Mouse (Mus musculus): ENCODE data around the gene Ifi35. TPM values are rescaled to one million over a fixed set of nuclear protein-coding genes. Genes with fewer than 3 reads are reported as not detected.
"Not testable (repeated sequence)": the region's sequence is repeated elsewhere in the genome, so short reads cannot be mapped to it uniquely, and the experiment has no call there.

Ifi35 gene
- polyA plus RNA-seq, 1 experiment, result 2.6 TPM

DNA sequence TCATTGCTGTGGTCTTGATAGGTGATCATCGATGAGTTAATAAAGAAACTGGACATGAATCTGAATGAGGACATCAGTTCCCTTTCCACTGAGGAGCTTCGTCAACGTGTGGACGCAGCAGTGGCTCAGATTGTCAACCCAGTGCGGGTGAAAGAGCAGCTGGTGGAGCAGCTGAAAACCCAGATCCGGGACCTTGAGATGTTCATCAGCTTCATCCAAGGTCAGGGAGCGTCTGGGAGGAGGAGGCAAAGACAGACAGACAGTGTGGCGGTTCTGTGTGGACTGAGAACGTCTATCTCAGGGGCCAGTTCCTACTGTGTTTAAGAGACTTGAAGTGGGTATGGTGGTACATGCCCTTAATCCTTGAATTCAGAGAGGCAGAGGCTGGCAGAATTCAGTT lies 16.9 kb upstream of the Ifi35 start:
- TF ChIP-seq POLR2A (IDR thresholded peaks at IDR 0.05; ENCODE audit: borderline replicate concordance, extremely low read depth, insufficient read depth, insufficient read length, poor library complexity, severe bottlenecking) (no peak), CTCF (IDR thresholded peaks at IDR 0.05; ENCODE audit: borderline replicate concordance, extremely low read depth, insufficient read depth, insufficient read length) (no peak)
- DNase-seq (ENCODE audit: low read depth), result no peak

DNA sequence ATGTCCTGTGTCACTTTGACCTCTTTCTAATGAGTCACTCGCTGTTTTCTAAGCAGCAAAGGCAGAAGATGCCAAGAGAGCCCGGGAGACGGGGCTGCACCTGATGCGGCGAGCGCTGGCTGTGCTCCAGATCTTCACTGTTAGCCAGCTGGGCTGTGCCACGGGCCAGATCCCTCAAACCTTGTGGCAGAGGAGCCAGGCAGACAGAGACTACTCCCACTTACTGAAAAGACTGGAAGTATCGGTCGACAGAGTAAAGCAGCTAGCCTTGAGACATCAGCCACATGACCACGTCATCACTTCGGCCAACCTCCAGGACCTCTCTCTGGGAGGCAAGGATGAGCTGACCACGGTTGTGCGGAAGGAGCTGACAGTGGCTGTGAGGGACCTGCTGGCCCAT lies 14.8 kb upstream of the Ifi35 start:
- DNase-seq (ENCODE audit: low read depth), result peak; percentile 26
- TF ChIP-seq CTCF (IDR thresholded peaks at IDR 0.05; ENCODE audit: borderline replicate concordance, extremely low read depth, insufficient read depth, insufficient read length) (no peak), POLR2A (IDR thresholded peaks at IDR 0.05; ENCODE audit: borderline replicate concordance, extremely low read depth, insufficient read depth, insufficient read length, poor library complexity, severe bottlenecking) (no peak)

DNA sequence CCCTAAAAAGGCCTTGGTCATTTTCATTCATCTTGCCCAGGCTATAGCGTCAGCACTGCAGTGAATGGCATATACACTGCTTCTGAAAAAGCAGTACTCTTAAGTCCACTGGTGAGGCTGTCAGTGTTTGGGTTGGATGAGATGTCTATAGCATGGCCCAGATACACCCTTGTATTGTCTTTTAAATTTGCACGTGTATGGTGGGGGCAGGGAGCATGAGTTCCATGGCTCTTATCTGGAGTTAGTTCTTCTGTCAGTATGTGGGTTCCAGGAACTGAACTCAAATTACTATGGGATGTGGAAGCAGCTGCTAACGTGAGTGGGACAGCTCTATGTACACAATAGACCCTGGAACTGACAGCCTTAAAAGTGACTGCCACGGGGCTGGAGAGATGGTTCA lies 12.4 kb upstream of the Ifi35 start:
- TF ChIP-seq CTCF (IDR thresholded peaks at IDR 0.05; ENCODE audit: borderline replicate concordance, extremely low read depth, insufficient read depth, insufficient read length) (no peak), POLR2A (IDR thresholded peaks at IDR 0.05; ENCODE audit: borderline replicate concordance, extremely low read depth, insufficient read depth, insufficient read length, poor library complexity, severe bottlenecking) (no peak)
- DNase-seq (ENCODE audit: low read depth), result no peak

DNA sequence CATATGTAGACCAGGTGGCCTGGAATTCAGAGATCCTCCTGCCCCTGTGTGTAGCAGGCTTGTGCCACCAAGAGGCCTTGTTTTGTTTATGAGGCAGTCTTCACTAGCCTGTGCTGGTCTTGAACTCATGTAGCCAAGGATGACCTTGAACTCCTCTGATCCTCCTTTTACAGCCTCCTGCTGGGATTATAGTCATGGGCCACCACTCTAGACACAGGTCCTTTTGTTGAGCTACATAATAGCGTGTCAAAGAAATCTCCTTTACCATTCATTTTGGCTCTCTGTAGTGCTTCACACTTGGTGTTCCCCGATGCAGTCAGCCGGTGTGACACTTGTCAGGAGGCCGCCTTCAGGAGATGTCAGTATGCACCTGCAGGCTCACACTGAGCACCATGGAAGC lies 11.3 kb upstream of the Ifi35 start:
- TF ChIP-seq POLR2A (IDR thresholded peaks at IDR 0.05; ENCODE audit: borderline replicate concordance, extremely low read depth, insufficient read depth, insufficient read length, poor library complexity, severe bottlenecking) (no peak), CTCF (IDR thresholded peaks at IDR 0.05; ENCODE audit: borderline replicate concordance, extremely low read depth, insufficient read depth, insufficient read length) (no peak)
- no peak for DNase-seq (ENCODE audit: low read depth)

DNA sequence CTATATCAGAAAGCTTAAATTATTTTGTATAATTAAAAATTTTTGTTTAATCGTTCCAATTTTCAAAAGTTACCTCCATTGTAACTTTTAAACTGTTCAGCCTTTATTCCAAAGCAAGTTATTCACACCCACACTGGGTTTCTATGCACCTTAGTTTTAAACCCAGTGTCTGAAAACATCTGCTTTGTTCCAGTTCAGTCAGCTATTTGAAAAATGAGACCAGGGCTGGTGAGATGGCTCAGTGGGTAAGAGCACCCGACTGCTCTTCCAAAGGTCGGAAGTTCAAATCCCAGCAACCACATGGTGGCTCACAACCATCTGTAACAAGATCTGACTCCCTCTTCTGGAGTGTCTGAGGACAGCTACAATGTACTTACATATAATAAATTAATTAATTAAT lies 10.2 kb upstream of the Ifi35 start:
- DNase-seq (ENCODE audit: low read depth), result not testable (repeated sequence)

DNA sequence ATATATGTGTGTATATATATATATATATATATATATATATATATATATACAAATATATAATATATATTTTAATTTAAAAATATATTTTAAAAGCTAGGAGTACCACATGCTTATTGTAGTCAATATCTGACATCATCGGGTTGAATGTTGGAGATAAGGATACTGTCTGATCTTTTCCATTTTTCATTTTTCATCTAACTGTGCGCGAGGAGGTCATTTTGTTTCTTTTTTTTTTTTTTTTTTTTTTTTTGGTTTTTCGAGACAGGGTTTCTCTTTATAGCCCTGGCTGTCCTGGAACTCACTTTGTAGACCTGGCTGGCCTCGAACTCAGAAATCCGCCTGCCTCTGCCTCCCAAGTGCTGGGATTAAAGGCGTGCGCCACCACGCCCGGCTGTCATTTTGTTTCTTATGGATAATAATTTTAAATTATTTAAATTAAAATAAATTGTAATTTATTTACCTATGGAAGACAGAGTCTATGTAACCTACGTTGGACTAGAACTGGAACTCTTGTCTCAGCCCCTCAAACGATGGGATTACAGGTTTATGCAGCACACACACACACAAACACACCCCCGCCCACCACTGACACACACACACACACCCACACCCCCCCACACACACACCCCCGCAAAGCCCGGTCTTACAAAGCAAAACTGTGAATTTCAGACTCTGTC lies 6.6 kb upstream of the Ifi35 start:
- not testable (repeated sequence) for DNase-seq (ENCODE audit: low read depth)

DNA sequence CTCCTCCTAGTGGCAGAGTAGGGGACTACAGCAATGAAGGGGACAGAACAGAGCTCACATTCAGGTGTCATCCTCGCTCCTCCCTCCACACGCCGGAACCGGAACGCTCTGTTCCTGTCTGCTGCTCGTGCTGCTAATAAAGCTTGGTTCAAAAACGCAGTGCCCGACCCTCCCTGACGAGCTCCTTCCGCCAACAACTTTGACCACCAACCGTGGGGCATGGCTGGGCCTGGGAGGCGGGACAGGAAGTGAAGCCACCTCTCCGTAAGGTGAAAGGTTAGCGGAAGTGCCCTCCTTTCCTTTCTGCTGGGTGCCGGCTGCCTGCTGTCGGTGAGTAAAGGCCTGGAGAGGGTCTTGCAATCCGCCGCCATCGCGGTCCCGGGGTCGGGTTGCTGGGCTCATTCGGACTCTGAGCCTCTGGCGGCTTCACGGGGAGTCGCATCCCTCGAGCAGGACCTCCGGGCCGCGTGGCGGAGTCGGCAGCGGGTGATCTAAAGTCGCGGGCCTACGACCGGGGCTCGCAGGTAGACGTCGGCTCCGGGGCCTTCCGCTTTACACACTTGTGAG lies 6.0 kb upstream of the Ifi35 start, which contains the start of gene Rpl27:
Rpl27 (plus strand) TSS at position 172 of the 567 bp plus-strand sequence.
- DNase-seq (ENCODE audit: low read depth), result peak; percentile 100
- TF ChIP-seq POLR2A (IDR thresholded peaks at IDR 0.05; ENCODE audit: borderline replicate concordance, extremely low read depth, insufficient read depth, insufficient read length, poor library complexity, severe bottlenecking) (peak; percentile 66; the same call in 1 of the 2 replicates), CTCF (IDR thresholded peaks at IDR 0.05; ENCODE audit: borderline replicate concordance, extremely low read depth, insufficient read depth, insufficient read length) (peak; percentile 77)

DNA sequence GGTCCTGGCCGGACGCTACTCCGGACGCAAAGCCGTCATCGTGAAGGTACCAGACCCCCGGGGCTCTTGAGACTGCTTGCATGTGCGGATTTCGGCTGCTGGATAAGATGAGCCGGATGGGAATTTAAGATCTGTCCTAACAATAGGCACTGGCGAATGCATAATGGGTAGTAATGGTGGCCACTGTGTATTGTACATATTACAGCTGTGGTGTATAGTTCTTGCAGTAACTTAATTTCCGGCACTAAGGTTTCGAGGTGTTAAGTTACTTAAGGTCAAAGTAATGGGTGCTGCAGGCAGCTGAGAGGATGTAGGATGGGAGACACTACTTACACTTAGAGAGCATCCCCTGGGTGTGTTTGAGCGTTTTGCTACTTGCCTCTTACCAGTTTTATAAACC lies 5.4 kb upstream of the Ifi35 start:
- DNase-seq (ENCODE audit: low read depth), result no peak
- TF ChIP-seq CTCF (IDR thresholded peaks at IDR 0.05; ENCODE audit: borderline replicate concordance, extremely low read depth, insufficient read depth, insufficient read length) (no peak), POLR2A (IDR thresholded peaks at IDR 0.05; ENCODE audit: borderline replicate concordance, extremely low read depth, insufficient read depth, insufficient read length, poor library complexity, severe bottlenecking) (no peak)

DNA sequence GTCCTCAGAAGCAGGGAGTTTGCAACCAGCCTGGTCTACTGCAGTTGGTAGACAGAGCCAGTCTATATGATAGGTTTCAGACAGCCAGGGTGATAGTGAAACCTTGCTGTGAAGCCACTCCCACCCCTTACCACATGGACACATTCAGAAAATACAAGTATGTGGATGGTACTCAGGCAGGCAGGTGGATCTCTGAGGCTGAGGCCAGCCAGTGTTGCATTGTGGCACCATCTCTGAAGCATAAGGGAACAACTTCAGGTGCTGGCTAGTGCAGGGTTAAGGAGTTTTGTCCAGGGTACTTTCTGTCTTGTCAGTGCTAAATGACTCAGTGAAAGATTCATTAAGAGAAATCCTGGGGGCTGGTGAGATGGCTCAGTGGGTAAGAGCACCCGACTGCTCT lies 1.9 kb upstream of the Ifi35 start:
- TF ChIP-seq CTCF (IDR thresholded peaks at IDR 0.05; ENCODE audit: borderline replicate concordance, extremely low read depth, insufficient read depth, insufficient read length), result no peak
- no peak for TF ChIP-seq POLR2A (IDR thresholded peaks at IDR 0.05; ENCODE audit: borderline replicate concordance, extremely low read depth, insufficient read depth, insufficient read length, poor library complexity, severe bottlenecking)
- DNase-seq (ENCODE audit: low read depth), result no peak

DNA sequence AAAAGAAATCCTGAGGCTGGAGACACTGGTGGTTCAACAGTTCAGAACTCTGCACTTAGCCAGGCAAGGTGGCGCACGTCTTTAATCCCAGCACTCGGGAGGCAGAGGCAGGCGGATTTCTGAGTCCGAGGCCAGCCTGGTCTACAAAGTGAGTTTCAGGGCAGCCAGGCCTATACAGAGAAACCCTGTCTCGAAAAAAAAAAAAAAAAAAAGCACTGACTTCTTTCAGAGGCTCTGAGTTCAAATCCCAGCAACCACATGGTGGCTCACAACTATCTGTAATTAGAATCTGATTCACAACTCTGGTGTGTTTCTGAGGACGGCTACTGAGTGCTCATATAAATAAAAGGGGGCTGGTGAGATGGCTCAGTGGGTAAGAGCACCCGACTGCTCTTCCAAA lies 1.3 kb upstream of the Ifi35 start:
- DNase-seq (ENCODE audit: low read depth), result not testable (repeated sequence)

DNA sequence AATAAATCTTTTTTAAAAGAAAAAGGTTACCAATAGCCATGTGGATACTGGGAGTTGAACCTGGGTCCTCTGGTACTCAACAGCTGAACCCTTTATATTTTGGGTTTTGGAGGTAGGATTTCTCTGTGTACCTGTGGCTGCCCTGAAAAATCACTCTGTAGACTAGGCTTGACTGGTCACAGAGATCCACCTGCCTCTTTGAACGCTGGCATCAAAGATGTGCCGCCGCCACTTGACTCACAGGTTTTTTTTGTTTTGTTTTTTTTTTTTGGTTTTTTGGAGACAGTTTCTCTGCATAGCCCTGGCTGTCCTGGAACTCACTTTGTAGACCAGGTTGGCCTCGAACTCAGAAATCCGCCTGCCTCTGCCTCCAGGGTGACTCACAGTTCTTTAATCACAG lies 421 bp upstream of the Ifi35 start:
- TF ChIP-seq CTCF (IDR thresholded peaks at IDR 0.05; ENCODE audit: borderline replicate concordance, extremely low read depth, insufficient read depth, insufficient read length) (no peak), POLR2A (IDR thresholded peaks at IDR 0.05; ENCODE audit: borderline replicate concordance, extremely low read depth, insufficient read depth, insufficient read length, poor library complexity, severe bottlenecking) (no peak)
- DNase-seq (ENCODE audit: low read depth), result no peak

DNA sequence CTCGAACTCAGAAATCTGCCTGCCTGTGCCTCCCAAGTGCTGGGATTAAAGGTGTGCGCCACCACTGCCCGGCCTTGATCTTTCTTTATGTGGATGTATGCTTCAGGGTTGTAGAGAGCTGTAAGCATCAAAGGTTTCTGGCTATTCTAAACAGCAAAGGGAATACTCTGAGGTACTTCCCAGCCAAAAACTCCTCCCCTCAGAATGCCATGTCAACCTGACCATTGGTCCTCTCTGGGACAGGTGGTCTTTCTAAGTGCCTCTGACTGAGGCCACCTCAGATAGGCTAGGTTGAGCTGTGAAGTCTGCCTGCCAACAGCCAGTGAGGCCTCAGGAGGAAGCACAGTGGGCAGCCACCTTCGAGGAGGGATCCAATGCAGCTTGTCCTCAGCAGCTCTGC lies 692 bp downstream of the Ifi35 start:
- no peak for TF ChIP-seq CTCF (IDR thresholded peaks at IDR 0.05; ENCODE audit: borderline replicate concordance, extremely low read depth, insufficient read depth, insufficient read length)
- no peak for TF ChIP-seq POLR2A (IDR thresholded peaks at IDR 0.05; ENCODE audit: borderline replicate concordance, extremely low read depth, insufficient read depth, insufficient read length, poor library complexity, severe bottlenecking)

DNA sequence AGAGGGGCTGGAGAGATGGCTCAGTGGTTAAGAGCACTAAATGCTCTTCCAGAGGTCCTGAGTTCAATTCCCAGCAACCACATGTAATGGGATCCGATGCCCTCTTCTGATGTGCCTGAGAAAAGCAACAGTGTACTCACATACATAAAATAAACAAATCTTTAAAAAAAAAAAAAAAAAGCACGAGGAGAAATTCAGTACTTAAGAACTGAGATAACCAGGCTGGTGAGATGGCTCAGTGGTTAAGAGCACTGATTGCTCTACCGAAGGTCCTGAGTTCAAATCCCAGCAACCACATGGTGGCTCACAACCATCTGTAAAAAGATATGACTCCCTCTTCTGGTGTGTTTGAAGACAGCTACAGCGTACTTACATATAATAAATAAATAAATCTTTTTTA lies 1.4 kb downstream of the Ifi35 start:
- DNase-seq (ENCODE audit: low read depth), result not testable (repeated sequence)

More for the DNA sequence above, 692 bp downstream of the Ifi35 start:
- DNase-seq (ENCODE audit: low read depth), result no peak
